Mouse (Mus musculus) right cerebral cortex, adult 18-20 months (tissue): ENCODE results near the gene Nsun7.

Experiments
- DNase-seq: peaks from one replicate; pipeline ENCODE4 v3.0.0; 2022; ENCODE audit warnings: mixed read lengths

Gene Nsun7

DNA sequence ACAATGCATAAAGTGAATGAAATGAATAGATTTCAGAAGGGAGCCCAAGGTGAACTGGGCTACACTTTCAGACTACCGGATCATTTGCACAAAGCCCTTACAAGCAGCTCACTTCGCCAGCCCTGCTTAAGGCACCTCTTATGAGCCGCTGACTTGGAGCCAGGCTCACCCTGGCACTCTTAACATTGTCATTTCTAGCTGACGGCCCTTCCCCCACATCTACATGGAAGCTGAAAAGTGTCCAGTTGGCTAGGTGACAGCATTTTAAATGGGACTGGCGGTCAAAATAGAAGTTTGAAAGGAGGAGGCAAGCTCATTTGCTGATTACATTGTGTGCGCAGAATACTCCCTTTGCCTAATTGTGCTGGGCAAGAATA is 78.3 kb downstream of the Nsun7 start:
- peak; percentile 31 for DNase-seq

DNA sequence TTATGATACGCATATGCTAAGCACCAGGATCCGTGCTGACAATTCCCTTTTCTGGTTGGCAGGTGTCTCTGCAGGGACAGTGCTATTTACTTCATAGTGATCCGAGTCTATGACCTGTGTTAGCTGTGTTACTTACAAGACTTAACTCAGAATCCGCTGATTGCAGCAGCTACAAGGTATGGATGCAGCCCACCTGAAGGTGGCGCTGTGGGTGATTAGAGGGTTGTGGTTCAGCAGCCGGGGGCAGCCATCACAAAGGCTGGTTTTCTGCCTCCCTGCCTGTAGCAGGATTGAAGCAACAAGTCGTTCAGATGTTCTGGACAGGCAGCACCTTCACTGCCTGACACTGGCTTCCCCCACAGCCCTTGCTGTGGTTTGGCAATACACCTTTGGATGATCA is 78.9 kb downstream of the Nsun7 start:
- no peak for DNase-seq

DNA sequence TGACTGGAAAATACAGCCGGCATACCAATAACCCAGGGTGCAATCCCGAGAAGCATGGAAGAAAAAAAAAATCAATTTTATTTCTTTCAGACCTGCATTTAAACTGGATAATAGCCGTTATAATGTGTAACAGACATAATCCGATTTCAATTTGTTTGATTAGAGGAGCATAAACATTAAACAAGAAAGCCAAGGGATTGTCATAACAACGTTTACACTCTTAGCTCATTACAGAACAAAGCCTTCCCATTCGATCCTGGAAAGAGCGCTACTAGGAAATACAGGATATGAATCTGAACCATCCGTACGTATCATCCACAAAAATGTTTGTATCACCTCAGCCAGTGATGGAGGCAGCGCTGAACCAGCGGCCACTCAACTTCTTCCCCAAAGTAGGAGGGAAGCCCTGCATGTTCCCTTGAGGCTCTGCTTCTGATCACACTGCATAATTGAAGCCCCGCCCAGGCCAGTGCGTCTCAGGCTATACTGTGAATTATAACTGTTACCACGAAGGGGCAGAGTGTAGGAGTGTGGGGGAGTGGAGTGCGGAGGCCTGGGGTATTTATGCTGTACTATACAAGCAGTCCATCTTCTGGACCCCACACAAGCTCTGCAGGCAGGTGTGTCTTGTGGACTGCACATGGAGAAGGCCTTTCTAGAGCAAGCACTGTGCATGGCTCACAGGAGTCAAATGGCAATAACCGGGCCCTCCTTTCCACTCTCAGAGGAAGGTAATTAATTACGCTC is 80.8 kb downstream of the Nsun7 start:
- DNase-seq = no peak

DNA sequence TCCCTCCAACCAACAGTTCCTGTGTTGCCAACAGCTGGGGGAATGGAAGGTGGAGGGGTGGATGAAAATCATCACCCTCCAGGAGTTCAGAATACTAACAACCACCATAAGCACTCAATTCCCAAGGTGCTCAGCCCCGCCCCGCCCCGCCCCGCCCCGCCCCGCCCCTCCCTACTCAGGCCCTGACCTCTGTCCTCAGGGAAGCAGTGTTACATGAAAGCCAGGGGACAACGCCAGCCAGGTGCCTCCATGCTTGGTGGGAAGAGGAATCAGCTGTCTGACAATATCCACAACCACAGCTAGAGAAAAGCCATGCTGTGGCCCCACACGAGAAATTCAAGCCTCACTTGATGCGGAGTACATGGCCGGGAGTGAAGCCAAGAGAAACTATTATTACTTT is 82.2 kb downstream of the Nsun7 start:
- no peak for DNase-seq

DNA sequence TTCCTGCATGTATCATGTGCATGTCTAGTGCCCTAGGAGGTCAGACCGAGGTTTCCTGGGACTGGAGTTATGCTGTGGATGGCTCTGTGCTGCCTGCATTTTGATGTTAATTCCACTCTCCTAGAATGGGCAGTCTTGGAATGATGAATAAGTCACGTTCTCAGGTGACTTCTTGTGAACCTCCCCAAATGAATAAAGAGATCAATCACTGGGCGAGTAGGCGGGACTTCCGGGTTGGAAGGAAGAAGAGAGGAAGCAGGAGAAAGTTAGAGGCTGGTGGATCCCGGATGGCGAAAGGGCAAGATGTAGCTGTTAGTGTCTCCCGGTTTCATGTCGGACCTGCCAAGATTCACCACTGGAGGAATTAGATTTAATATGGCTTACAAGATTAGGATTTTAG is 82.6 kb downstream of the Nsun7 start:
- no peak for DNase-seq

DNA sequence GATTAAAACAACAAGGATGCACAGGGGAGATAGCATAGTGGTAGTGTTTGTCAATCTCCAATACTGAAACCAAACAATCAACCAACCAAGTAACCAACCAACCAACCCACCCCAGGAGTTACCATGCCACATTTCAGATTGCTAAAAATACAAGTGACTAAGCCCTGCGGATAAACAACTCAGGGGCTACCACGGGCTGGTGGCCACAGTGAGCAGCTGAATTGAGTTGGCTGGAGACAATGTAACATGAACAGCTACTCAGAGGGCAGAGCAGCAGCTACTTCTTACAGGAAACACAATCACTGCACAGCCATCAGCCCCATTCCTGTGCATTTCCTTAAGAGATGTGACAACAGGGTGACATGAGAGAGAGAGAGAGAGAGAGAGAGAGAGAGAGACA is 84.5 kb downstream of the Nsun7 start:
- DNase-seq = no peak

DNA sequence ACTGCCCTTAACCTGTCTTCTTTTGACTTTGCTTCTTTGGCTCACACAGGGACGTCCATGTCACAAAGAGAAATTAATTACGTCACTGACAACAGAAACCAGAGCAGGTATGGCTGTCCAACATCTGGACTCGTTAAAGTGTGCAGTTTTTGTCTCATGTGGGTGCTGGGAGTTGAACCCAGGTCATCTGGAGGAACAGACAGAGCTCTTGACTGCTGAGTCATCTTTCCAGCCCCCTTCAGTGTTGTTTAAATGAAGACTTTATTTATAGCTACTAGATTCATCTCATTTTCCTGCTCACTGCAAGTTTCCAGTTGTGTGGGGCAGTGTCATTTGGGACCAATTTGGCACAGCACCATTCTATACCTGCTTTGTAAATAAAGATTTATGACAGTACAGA is 85.4 kb downstream of the Nsun7 start:
- no peak for DNase-seq

DNA sequence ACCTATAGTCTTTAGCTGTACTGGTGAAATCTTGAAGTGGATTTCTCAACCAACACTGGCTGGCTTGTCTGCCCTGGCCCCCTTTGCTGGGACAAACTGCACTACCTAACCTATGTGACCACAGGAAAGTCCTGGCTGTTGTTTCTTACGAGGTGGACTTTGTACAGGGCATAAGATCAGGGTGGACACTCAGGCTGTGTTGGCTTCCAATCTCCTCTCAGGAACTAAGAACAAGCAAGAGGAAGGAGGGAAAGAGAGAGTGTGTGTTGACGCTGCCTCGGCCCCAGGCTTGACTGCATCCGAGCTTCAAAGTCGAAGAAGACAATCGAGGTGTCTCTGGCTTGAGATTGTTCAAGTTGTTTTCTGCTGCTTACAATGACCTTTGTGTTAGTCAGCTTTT is 87.1 kb downstream of the Nsun7 start:
- DNase-seq = no peak
